Mouse (Mus musculus): ENCODE measurements around the gene Kif23.

DNA sequence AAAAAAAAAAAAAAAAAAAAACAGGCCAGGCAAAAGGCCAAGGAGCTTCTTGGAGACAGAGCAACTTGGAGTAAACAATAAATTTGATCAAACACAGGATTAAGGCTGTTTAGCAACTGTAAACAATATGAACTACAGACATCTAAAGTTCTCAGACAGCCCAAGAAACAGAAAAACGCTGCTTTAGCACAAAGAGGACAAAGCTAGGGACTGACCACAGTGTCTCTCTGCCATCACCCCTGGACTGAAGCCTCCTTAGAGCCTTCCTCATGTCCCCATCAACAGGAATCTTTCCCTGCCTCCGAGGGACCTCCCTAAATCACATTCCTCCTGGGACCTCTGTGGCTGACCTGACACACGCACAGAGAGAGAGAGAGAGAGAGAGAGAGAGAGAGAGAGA lies 44.2 kb upstream of the Kif23 start:
- TF ChIP-seq MAX (IDR thresholded peaks at IDR 0.05; ENCODE audit: low read depth), result no peak
- TF ChIP-seq POLR2A (IDR thresholded peaks at IDR 0.05; ENCODE audit: insufficient read length, low read depth), result no peak
- no peak for TF ChIP-seq CEBPB (IDR thresholded peaks at IDR 0.05; ENCODE audit: insufficient read depth, poor library complexity, severe bottlenecking)
- TF ChIP-seq REST (IDR thresholded peaks at IDR 0.05; ENCODE audit: insufficient read depth, insufficient read length), result no peak
- TF ChIP-seq MYOG (IDR thresholded peaks at IDR 0.05; ENCODE audit: control insufficient read depth in 1 of 3, insufficient read depth in 1 of 3, insufficient read length in 2 of 3, low read depth in 2 of 3), result no peak
- no peak for TF ChIP-seq TCF12 (IDR thresholded peaks at IDR 0.05; ENCODE audit: insufficient read depth, poor library complexity, severe bottlenecking)
- TF ChIP-seq USF1 (IDR thresholded peaks at IDR 0.05; ENCODE audit: low read depth), result no peak
- TF ChIP-seq E2F4 (IDR thresholded peaks at IDR 0.05; ENCODE audit: insufficient read depth), result no peak
- TF ChIP-seq MYOD1 (IDR thresholded peaks at IDR 0.05; ENCODE audit: control insufficient read depth in 1 of 3, insufficient read length in 2 of 3, low read depth in 2 of 3), result no peak
- no peak for TF ChIP-seq SRF (IDR thresholded peaks at IDR 0.05; ENCODE audit: control insufficient read depth, insufficient read length, low read depth)

Data from myocyte (in vitro differentiated cells).